Mouse (Mus musculus) CH12.LX (cell line): ENCODE measurements at regions not wholly inside any gene's neighbourhood (a gene's known extent, or its start where the extent isn't known, plus 50 kb on each side); places are given as distances from the start of the nearest gene placed in this dataset.

Source experiments
- CHD1 ChIP-seq: IDR thresholded peaks from 2 replicates; pipeline ENCODE4 v1.6.1; 2012; ENCODE audit warnings: low read depth, low read length, improper control_type of control experiment, inconsistent platforms
- CHD2 ChIP-seq: IDR thresholded peaks from 2 replicates; pipeline ENCODE4 v1.6.1; 2011; ENCODE audit warnings: low read length, improper control_type of control experiment
- CTCF ChIP-seq, 2 experiments: IDR thresholded peaks in 1 of 2; conservative IDR thresholded peaks in 1 of 2; 2 replicates each; pipeline ENCODE4 v1.5.1; 2011 to 2012; ENCODE audit warnings: low read depth in 2 of 2, low read length in 2 of 2, improper control_type of control experiment in 1 of 2, inconsistent platforms in 1 of 2, mild to moderate bottlenecking in 1 of 2, moderate library complexity in 1 of 2
- IRF4 ChIP-seq: IDR thresholded peaks from 2 replicates; pipeline ENCODE4 v1.6.1; 2014; ENCODE audit warnings: low read depth, mild to moderate bottlenecking, inconsistent platforms, low read length, improper control_type of control experiment
- POLR2AphosphoS2 ChIP-seq: IDR thresholded peaks from 2 replicates; pipeline ENCODE4 v1.6.1; 2011; ENCODE audit warnings: low read depth, low read length, improper control_type of control experiment
- SMC3 ChIP-seq: IDR thresholded peaks from 2 replicates; pipeline ENCODE4 v1.6.1; 2011; ENCODE audit warnings: low read depth, low read length, improper control_type of control experiment
- USF1 ChIP-seq: IDR thresholded peaks from 2 replicates; pipeline ENCODE4 v1.6.1; 2014; ENCODE audit warnings: low read depth, mild to moderate bottlenecking, inconsistent platforms, low read length, improper control_type of control experiment

GRCm38 (mm10) chr3:38312834-38313233 lies 171.8 kb downstream of the Ankrd50 start:
- TF ChIP-seq CTCF (conservative IDR thresholded peaks at IDR 0.05 in 1 of 2, IDR thresholded peaks at IDR 0.05 in 1 of 2; ENCODE audit: low read depth in 2 of 2, low read length in 2 of 2) (no peak), POLR2AphosphoS2 (no peak), CHD1 (no peak), IRF4 (no peak), CHD2 (no peak), SMC3 (no peak), USF1 (no peak)
